Mouse (Mus musculus): ENCODE measurements around the gene Kcnb1. TPM values are rescaled to one million over a fixed set of nuclear protein-coding genes. Genes with fewer than 3 reads are reported as not detected.
A peak's percentile ranks its signal among the peaks of the same experiment; 100 is the strongest.

The Kcnb1 gene
- polyA plus RNA-seq, 1 experiment from 2014 or later = 1.5 TPM

GRCm38 (mm10) chr2:167158780-167159179 is 31.2 kb downstream of the Kcnb1 start:
- H3K27me3 ChIP-seq (replicated peaks) = no peaks in the 10 kb centered on the region
- ATAC-seq (ENCODE audit: insufficient read depth, low FRiP score, low read depth) = no peak
- H3K9ac ChIP-seq = no peak overlapping the region
- H3K27ac ChIP-seq = no peak overlapping the region
- no peak overlapping the region for H3K4me2 ChIP-seq
- 79% methylated on average over 5 of the region's 5 CpGs for WGBS
- H3K9me3 ChIP-seq = no peaks in the 10 kb centered on the region
- no peaks in the 10 kb centered on the region for H3K36me3 ChIP-seq
- no peak overlapping the region for H3K4me3 ChIP-seq (replicated peaks)
- peaks cover 12% of the 10 kb centered on the region; the same call in 1 of the 2 replicates for H3K4me1 ChIP-seq

GRCm38 (mm10) chr2:167156118-167156715 is 33.7 kb downstream of the Kcnb1 start:
- peak overlapping the region; percentile 70 for H3K27ac ChIP-seq
- WGBS = 44% methylated on average over 9 of the region's 9 CpGs
- H3K9ac ChIP-seq = no peak overlapping the region
- no peak overlapping the region for H3K4me3 ChIP-seq (replicated peaks)
- no peaks in the 10 kb centered on the region for H3K9me3 ChIP-seq
- ATAC-seq (ENCODE audit: insufficient read depth, low FRiP score, low read depth) = no peak
- H3K4me1 ChIP-seq = peaks cover 8% of the 10 kb centered on the region; the same call in 1 of the 2 replicates
- no peak overlapping the region for H3K4me2 ChIP-seq
- no peaks in the 10 kb centered on the region for H3K36me3 ChIP-seq
- no peaks in the 10 kb centered on the region for H3K27me3 ChIP-seq (replicated peaks)

GRCm38 (mm10) chr2:167155541-167155973 is 34.4 kb downstream of the Kcnb1 start:
- Histone ChIP-seq H3K4me2 (no peak overlapping the region), H3K4me3 (replicated peaks) (no peak overlapping the region), H3K27ac (peak overlapping the region; percentile 70), H3K36me3 (no peaks in the 10 kb centered on the region), H3K9ac (no peak overlapping the region), H3K9me3 (no peaks in the 10 kb centered on the region), H3K27me3 (replicated peaks) (no peaks in the 10 kb centered on the region), H3K4me1 (peaks cover 8% of the 10 kb centered on the region; the same call in 1 of the 2 replicates)
- WGBS = 41% methylated on average over 4 of the region's 4 CpGs
- ATAC-seq (ENCODE audit: insufficient read depth, low FRiP score, low read depth) = peak; percentile 69

GRCm38 (mm10) chr2:167150880-167151279 is 39.1 kb downstream of the Kcnb1 start:
- Histone ChIP-seq H3K27ac (no peak overlapping the region), H3K4me1 (peaks cover 7% of the 10 kb centered on the region; the same call in 1 of the 2 replicates), H3K4me2 (no peak overlapping the region), H3K36me3 (no peaks in the 10 kb centered on the region), H3K9me3 (no peaks in the 10 kb centered on the region), H3K27me3 (replicated peaks) (no peaks in the 10 kb centered on the region), H3K4me3 (replicated peaks) (no peak overlapping the region), H3K9ac (no peak overlapping the region)
- WGBS = 87% methylated on average over 6 of the region's 6 CpGs
- ATAC-seq (ENCODE audit: insufficient read depth, low FRiP score, low read depth) = no peak

GRCm38 (mm10) chr2:167150135-167150534 is 39.8 kb downstream of the Kcnb1 start:
- H3K9me3 ChIP-seq = no peaks in the 10 kb centered on the region
- ATAC-seq (ENCODE audit: insufficient read depth, low FRiP score, low read depth) = no peak
- no peak overlapping the region for H3K9ac ChIP-seq
- no peaks in the 10 kb centered on the region for H3K4me1 ChIP-seq
- no peaks in the 10 kb centered on the region for H3K36me3 ChIP-seq
- no peak overlapping the region for H3K4me2 ChIP-seq
- no peak overlapping the region for H3K4me3 ChIP-seq (replicated peaks)
- 0 out of 2 replicates have a peak, but pooled peaks cover 2% of the 10 kb centered on the region for H3K27me3 ChIP-seq (replicated peaks)
- H3K27ac ChIP-seq = no peak overlapping the region
- 91% methylated on average over 7 of the region's 7 CpGs for WGBS

GRCm38 (mm10) chr2:167149035-167149434 is 40.9 kb downstream of the Kcnb1 start:
- no peaks in the 10 kb centered on the region for H3K9me3 ChIP-seq
- H3K9ac ChIP-seq = no peak overlapping the region
- 0 out of 2 replicates have a peak, but pooled peaks cover 3% of the 10 kb centered on the region for H3K4me1 ChIP-seq
- no peak overlapping the region for H3K4me3 ChIP-seq (replicated peaks)
- H3K27me3 ChIP-seq (replicated peaks) = 0 out of 2 replicates have a peak, but pooled peaks cover 3% of the 10 kb centered on the region
- no peak for ATAC-seq (ENCODE audit: insufficient read depth, low FRiP score, low read depth)
- H3K4me2 ChIP-seq = no peak overlapping the region
- H3K27ac ChIP-seq = no peak overlapping the region
- no peaks in the 10 kb centered on the region for H3K36me3 ChIP-seq
- 77% methylated on average over 6 of the region's 6 CpGs for WGBS

- H3K4me3 ChIP-seq (replicated peaks) = no peak overlapping the region
- H3K27me3 ChIP-seq (replicated peaks) = 0 out of 2 replicates have a peak, but pooled peaks cover 3% of the 10 kb centered on the region
- 0 out of 2 replicates have a peak, but pooled peaks cover 3% of the 10 kb centered on the region for H3K4me1 ChIP-seq
- no peaks in the 10 kb centered on the region for H3K36me3 ChIP-seq
- H3K4me2 ChIP-seq = no peak overlapping the region
- no peak overlapping the region for H3K9ac ChIP-seq
- no peaks in the 10 kb centered on the region for H3K9me3 ChIP-seq
- WGBS = 74% methylated on average over 8 of the region's 8 CpGs
- no peak overlapping the region for H3K27ac ChIP-seq
- no peak for ATAC-seq (ENCODE audit: insufficient read depth, low FRiP score, low read depth)
Measured at GRCm38 (mm10) chr2:167147708-167148107, 42.2 kb downstream of the Kcnb1 start.

- H3K27ac ChIP-seq = no peak overlapping the region
- 60% methylated on average over 5 of the region's 5 CpGs for WGBS
- ATAC-seq (ENCODE audit: insufficient read depth, low FRiP score, low read depth) = no peak
Measured at GRCm38 (mm10) chr2:167145904-167146303, 44.1 kb downstream of the Kcnb1 start.

GRCm38 (mm10) chr2:167144439-167145307 is 45.3 kb downstream of the Kcnb1 start:
- Histone ChIP-seq H3K36me3 (no peaks in the 10 kb centered on the region), H3K4me3 (replicated peaks) (no peak overlapping the region), H3K9ac (no peak overlapping the region), H3K27me3 (replicated peaks) (0 out of 2 replicates have a peak, but pooled peaks cover 3% of the 10 kb centered on the region), H3K4me1 (0 out of 2 replicates have a peak, but pooled peaks cover 3% of the 10 kb centered on the region), H3K27ac (no peak overlapping the region), H3K4me2 (no peak overlapping the region), H3K9me3 (no peaks in the 10 kb centered on the region)
- no peak for ATAC-seq (ENCODE audit: insufficient read depth, low FRiP score, low read depth)
- 18% methylated on average over 14 of the region's 14 CpGs for WGBS

More at GRCm38 (mm10) chr2:167145904-167146303, 44.1 kb downstream of the Kcnb1 start:
- Histone ChIP-seq H3K27me3 (replicated peaks) (0 out of 2 replicates have a peak, but pooled peaks cover 3% of the 10 kb centered on the region), H3K4me1 (0 out of 2 replicates have a peak, but pooled peaks cover 3% of the 10 kb centered on the region), H3K9ac (no peak overlapping the region), H3K36me3 (no peaks in the 10 kb centered on the region), H3K9me3 (no peaks in the 10 kb centered on the region), H3K4me3 (replicated peaks) (no peak overlapping the region), H3K4me2 (no peak overlapping the region)

- Histone ChIP-seq H3K4me1 (0 out of 2 replicates have a peak, but pooled peaks cover 3% of the 10 kb centered on the region), H3K4me3 (replicated peaks) (no peak overlapping the region), H3K27ac (no peak overlapping the region), H3K9ac (no peak overlapping the region), H3K36me3 (no peaks in the 10 kb centered on the region), H3K27me3 (replicated peaks) (0 out of 2 replicates have a peak, but pooled peaks cover 3% of the 10 kb centered on the region), H3K4me2 (no peak overlapping the region), H3K9me3 (no peaks in the 10 kb centered on the region)
- WGBS = 70% methylated on average over 2 of the region's 2 CpGs
- no peak for ATAC-seq (ENCODE audit: insufficient read depth, low FRiP score, low read depth)
Measured at GRCm38 (mm10) chr2:167143914-167144313, 46.0 kb downstream of the Kcnb1 start.

- no peaks in the 10 kb centered on the region for H3K36me3 ChIP-seq
- H3K9me3 ChIP-seq = no peaks in the 10 kb centered on the region
- H3K27ac ChIP-seq = no peak overlapping the region
- no peak for ATAC-seq (ENCODE audit: insufficient read depth, low FRiP score, low read depth)
- H3K4me1 ChIP-seq = 0 out of 2 replicates have a peak, but pooled peaks cover 3% of the 10 kb centered on the region
- no peak overlapping the region for H3K4me2 ChIP-seq
- 0 out of 2 replicates have a peak, but pooled peaks cover 3% of the 10 kb centered on the region for H3K27me3 ChIP-seq (replicated peaks)
- WGBS = 88% methylated on average over 3 of the region's 3 CpGs
- no peak overlapping the region for H3K4me3 ChIP-seq (replicated peaks)
- H3K9ac ChIP-seq = no peak overlapping the region
Measured at GRCm38 (mm10) chr2:167142282-167142681, 47.7 kb downstream of the Kcnb1 start.
